Mouse (Mus musculus): ENCODE measurements around the gene Psme1. TPM values are rescaled to one million over a fixed set of nuclear protein-coding genes. Genes with fewer than 3 reads are reported as not detected.

Psme1 gene
- polyA plus RNA-seq, 1 experiment from 2014 or later = 130 TPM

- Histone ChIP-seq H3K27ac (replicated peaks) (no peak within 1 kb of the TSS), H3K9ac (ENCODE audit: low read length) (no peak within 1 kb of the TSS), H3K27me3 (ENCODE audit: control insufficient read depth, insufficient read depth, low read length) (no peaks in the 10 kb centered on the region), H3K36me3 (ENCODE audit: control insufficient read depth, insufficient read depth, low read length) (no peaks in the 10 kb centered on the region; the same call in 1 of the 2 replicates), H3K4me3 (ENCODE audit: low read depth, low read length) (no peak within 1 kb of the TSS), H3K4me2 (replicated peaks; ENCODE audit: low read depth) (no peak within 1 kb of the TSS), H3K4me1 (replicated peaks; ENCODE audit: control insufficient read depth, insufficient read depth) (no peaks in the 10 kb centered on the region), H3K9me3 (ENCODE audit: control insufficient read depth, low read length) (no peaks in the 10 kb centered on the region)
- DNase-seq (ENCODE audit: low spot score) (no peak), ATAC-seq (ENCODE audit: low FRiP score, low TSS enrichment) (no peak)
- WGBS = 81% methylated on average over 5 of the region's 8 CpGs
- TF ChIP-seq CTCF (IDR thresholded peaks at IDR 0.05; ENCODE audit: low read depth) (no peak), EP300 (optimal IDR thresholded peaks at IDR 0.05) (no peak)
Measured at GRCm38 (mm10) chr14:55575302-55575701, 2.6 kb upstream of the Psme1 start, which contains the start of gene Fitm1. Gene Fitm1, plus strand, starts transcription at chr14:55575617.

- H3K4me1 ChIP-seq (replicated peaks; ENCODE audit: control insufficient read depth, insufficient read depth) = no peaks in the 10 kb centered on the region
- H3K4me3 ChIP-seq (ENCODE audit: low read depth, low read length) = no peak overlapping the region
- TF ChIP-seq EP300 (optimal IDR thresholded peaks at IDR 0.05) (no peak), CTCF (IDR thresholded peaks at IDR 0.05; ENCODE audit: low read depth) (no peak)
- 68% methylated on average over 13 of the region's 13 CpGs for WGBS
- DNase-seq (ENCODE audit: low spot score) (no peak), ATAC-seq (ENCODE audit: low FRiP score, low TSS enrichment) (no peak)
- no peak overlapping the region for H3K4me2 ChIP-seq (replicated peaks; ENCODE audit: low read depth)
- H3K27ac ChIP-seq (replicated peaks) = no peak overlapping the region
- no peak overlapping the region for H3K9ac ChIP-seq (ENCODE audit: low read length)
- H3K27me3 ChIP-seq (ENCODE audit: control insufficient read depth, insufficient read depth, low read length) = no peaks in the 10 kb centered on the region
- no peaks in the 10 kb centered on the region for H3K9me3 ChIP-seq (ENCODE audit: control insufficient read depth, low read length)
- peaks cover 2% of the 10 kb centered on the region; the same call in 1 of the 2 replicates for H3K36me3 ChIP-seq (ENCODE audit: control insufficient read depth, insufficient read depth, low read length)
Measured at GRCm38 (mm10) chr14:55575711-55576110, 2.2 kb upstream of the Psme1 start.

- Histone ChIP-seq H3K27me3 (ENCODE audit: control insufficient read depth, insufficient read depth, low read length) (no peaks in the 10 kb centered on the region), H3K4me2 (replicated peaks; ENCODE audit: low read depth) (no peak overlapping the region), H3K9me3 (ENCODE audit: control insufficient read depth, low read length) (no peaks in the 10 kb centered on the region), H3K27ac (replicated peaks) (no peak overlapping the region), H3K9ac (ENCODE audit: low read length) (no peak overlapping the region), H3K4me1 (replicated peaks; ENCODE audit: control insufficient read depth, insufficient read depth) (no peaks in the 10 kb centered on the region), H3K36me3 (ENCODE audit: control insufficient read depth, insufficient read depth, low read length) (peaks cover 4% of the 10 kb centered on the region; the same call in 1 of the 2 replicates), H3K4me3 (ENCODE audit: low read depth, low read length) (no peak overlapping the region)
- no peak for DNase-seq (ENCODE audit: low spot score)
- ATAC-seq (ENCODE audit: low FRiP score, low TSS enrichment) = no peak
- TF ChIP-seq EP300 (optimal IDR thresholded peaks at IDR 0.05) = no peak
- TF ChIP-seq CTCF (IDR thresholded peaks at IDR 0.05; ENCODE audit: low read depth) = no peak
- 76% methylated on average over 16 of the region's 16 CpGs for WGBS
Measured at GRCm38 (mm10) chr14:55576376-55576775, 1.5 kb upstream of the Psme1 start.

DNA sequence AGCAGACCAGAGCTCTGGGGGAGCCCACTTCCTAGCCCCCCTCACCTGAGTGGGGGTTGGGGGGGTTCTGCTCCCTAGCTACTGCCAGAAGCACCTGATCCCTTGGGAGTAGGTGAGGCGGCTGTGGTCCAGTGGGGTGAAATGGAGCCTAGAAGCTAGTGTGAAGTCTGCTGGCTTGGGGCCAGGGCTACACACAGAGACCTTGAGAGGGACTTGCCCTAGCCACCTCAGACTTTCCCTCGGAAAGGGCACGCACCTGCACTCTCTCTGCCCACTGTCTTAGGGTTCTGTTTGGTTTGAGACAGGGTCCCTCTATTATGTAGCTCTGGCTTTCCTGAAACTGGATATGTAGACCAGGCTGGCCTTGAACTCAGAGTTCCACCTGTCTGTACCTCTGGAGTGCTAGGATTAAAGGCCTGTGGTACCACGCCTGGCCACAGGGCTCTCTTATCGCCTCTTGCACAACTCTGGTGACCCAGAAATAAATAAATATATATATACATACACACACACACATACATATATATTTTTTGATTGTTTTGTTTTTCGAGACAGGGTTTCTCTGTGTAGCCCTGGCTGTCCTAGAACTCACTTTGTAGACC is 846 bp downstream of the Psme1 start:
- Histone ChIP-seq H3K4me2 (replicated peaks; ENCODE audit: low read depth) (peak overlapping the region; percentile 94), H3K36me3 (ENCODE audit: control insufficient read depth, insufficient read depth, low read length) (peaks cover 4% of the 10 kb centered on the region; the same call in 1 of the 2 replicates), H3K27me3 (ENCODE audit: control insufficient read depth, insufficient read depth, low read length) (no peaks in the 10 kb centered on the region), H3K4me1 (replicated peaks; ENCODE audit: control insufficient read depth, insufficient read depth) (no peaks in the 10 kb centered on the region), H3K9me3 (ENCODE audit: control insufficient read depth, low read length) (no peaks in the 10 kb centered on the region), H3K4me3 (ENCODE audit: low read depth, low read length) (peak overlapping the region; percentile 81), H3K9ac (ENCODE audit: low read length) (peak overlapping the region; percentile 88), H3K27ac (replicated peaks) (peak overlapping the region; percentile 91)
- DNase-seq (ENCODE audit: low spot score) (peak; percentile 67), ATAC-seq (ENCODE audit: low FRiP score, low TSS enrichment) (peak; percentile 39)
- no peak for TF ChIP-seq EP300 (optimal IDR thresholded peaks at IDR 0.05)
- TF ChIP-seq CTCF (IDR thresholded peaks at IDR 0.05; ENCODE audit: low read depth) = no peak
- 24% methylated on average over 6 of the region's 6 CpGs for WGBS

GRCm38 (mm10) chr14:55579511-55580496 is 1.9 kb downstream of the Psme1 start:
- 89% methylated on average over 21 of the region's 23 CpGs for WGBS
- H3K9ac ChIP-seq (ENCODE audit: low read length) = no peak overlapping the region
- H3K27me3 ChIP-seq (ENCODE audit: control insufficient read depth, insufficient read depth, low read length) = no peaks in the 10 kb centered on the region
- no peak overlapping the region for H3K27ac ChIP-seq (replicated peaks)
- H3K4me2 ChIP-seq (replicated peaks; ENCODE audit: low read depth) = no peak overlapping the region
- H3K4me1 ChIP-seq (replicated peaks; ENCODE audit: control insufficient read depth, insufficient read depth) = peaks cover 3% of the 10 kb centered on the region; the same call in 1 of the 2 replicates
- no peak for TF ChIP-seq EP300 (optimal IDR thresholded peaks at IDR 0.05)
- 0 out of 2 replicates have a peak, but pooled peaks have one; percentile 4 for TF ChIP-seq CTCF (IDR thresholded peaks at IDR 0.05; ENCODE audit: low read depth)
- H3K36me3 ChIP-seq (ENCODE audit: control insufficient read depth, insufficient read depth, low read length) = peaks cover 4% of the 10 kb centered on the region; the same call in 1 of the 2 replicates
- H3K9me3 ChIP-seq (ENCODE audit: control insufficient read depth, low read length) = no peaks in the 10 kb centered on the region
- no peak for DNase-seq (ENCODE audit: low spot score)
- ATAC-seq (ENCODE audit: low FRiP score, low TSS enrichment) = no peak
- H3K4me3 ChIP-seq (ENCODE audit: low read depth, low read length) = no peak overlapping the region
